Mouse (Mus musculus): ENCODE data around the gene Ascc1.
"Not testable (repeated sequence)": the region's sequence is repeated elsewhere in the genome, so short reads cannot be mapped to it uniquely, and the experiment has no call there.

Gene Ascc1

GRCm38 (mm10) chr10:59977141-59977540 lies 25.5 kb upstream of the Ascc1 start:
- DNase-seq (ENCODE audit: inconsistent ontology term) = no peak

GRCm38 (mm10) chr10:59977715-59978343 lies 24.8 kb upstream of the Ascc1 start:
- no peak for DNase-seq (ENCODE audit: inconsistent ontology term)

GRCm38 (mm10) chr10:59978401-59978800 lies 24.2 kb upstream of the Ascc1 start:
- DNase-seq (ENCODE audit: inconsistent ontology term) = no peak

GRCm38 (mm10) chr10:59978873-59979743 lies 23.5 kb upstream of the Ascc1 start:
- DNase-seq (ENCODE audit: inconsistent ontology term) = peak; percentile 62

GRCm38 (mm10) chr10:59980815-59981244 lies 21.8 kb upstream of the Ascc1 start:
- DNase-seq (ENCODE audit: inconsistent ontology term) = no peak

GRCm38 (mm10) chr10:59981336-59981735 lies 21.3 kb upstream of the Ascc1 start:
- DNase-seq (ENCODE audit: inconsistent ontology term) = no peak

GRCm38 (mm10) chr10:59981792-59982191 lies 20.8 kb upstream of the Ascc1 start:
- DNase-seq (ENCODE audit: inconsistent ontology term) = no peak

- no peak for DNase-seq (ENCODE audit: inconsistent ontology term)
Observed at GRCm38 (mm10) chr10:59982379-59982873, 20.2 kb upstream of the Ascc1 start.

- DNase-seq (ENCODE audit: inconsistent ontology term) = no peak
Observed at GRCm38 (mm10) chr10:59988036-59988435, 14.6 kb upstream of the Ascc1 start.

GRCm38 (mm10) chr10:59990393-59990792 lies 12.2 kb upstream of the Ascc1 start:
- no peak for DNase-seq (ENCODE audit: inconsistent ontology term)

GRCm38 (mm10) chr10:59991262-59991880 lies 11.2 kb upstream of the Ascc1 start:
- no peak for DNase-seq (ENCODE audit: inconsistent ontology term)

- no peak for DNase-seq (ENCODE audit: inconsistent ontology term)
Observed at GRCm38 (mm10) chr10:59992024-59992423, 10.6 kb upstream of the Ascc1 start.

- not testable (repeated sequence) for DNase-seq (ENCODE audit: inconsistent ontology term)
Observed at GRCm38 (mm10) chr10:59993813-59994212, 8.8 kb upstream of the Ascc1 start.

- DNase-seq (ENCODE audit: inconsistent ontology term) = no peak
Observed at GRCm38 (mm10) chr10:59995889-59996288, 6.7 kb upstream of the Ascc1 start.

- peak; percentile 34 for DNase-seq (ENCODE audit: inconsistent ontology term)
Observed at GRCm38 (mm10) chr10:59997591-59997990, 5.0 kb upstream of the Ascc1 start.

GRCm38 (mm10) chr10:59999057-59999456 lies 3.5 kb upstream of the Ascc1 start:
- DNase-seq (ENCODE audit: inconsistent ontology term) = no peak

- not testable (repeated sequence) for DNase-seq (ENCODE audit: inconsistent ontology term)
Observed at GRCm38 (mm10) chr10:60001663-60002062, 942 bp upstream of the Ascc1 start.

- peak; percentile 75 for DNase-seq (ENCODE audit: inconsistent ontology term)
Observed at GRCm38 (mm10) chr10:60002203-60002602, 402 bp upstream of the Ascc1 start.

GRCm38 (mm10) chr10:60003213-60003752 lies 678 bp downstream of the Ascc1 start:
- DNase-seq (ENCODE audit: inconsistent ontology term) = no peak

GRCm38 (mm10) chr10:60003847-60004246 lies 1.2 kb downstream of the Ascc1 start:
- no peak for DNase-seq (ENCODE audit: inconsistent ontology term)

- DNase-seq (ENCODE audit: inconsistent ontology term) = no peak
Observed at GRCm38 (mm10) chr10:60005264-60005663, 2.7 kb downstream of the Ascc1 start.

GRCm38 (mm10) chr10:60009115-60009514 lies 6.5 kb downstream of the Ascc1 start:
- DNase-seq (ENCODE audit: inconsistent ontology term) = no peak

Data from Muller cell, postnatal 12 days (primary cell).